Mouse (Mus musculus): Measurements from ENCODE around the gene Hist3h2a. TPM values are rescaled to one million over a fixed set of nuclear protein-coding genes. Genes with fewer than 3 reads are reported as not detected.
"Not testable (repeated sequence)": the region's sequence is repeated elsewhere in the genome, so short reads cannot be mapped to it uniquely, and the experiment has no call there.

Hist3h2a gene
- polyA plus RNA-seq, 1 experiment from 2014 or later = 33.0 TPM

DNA sequence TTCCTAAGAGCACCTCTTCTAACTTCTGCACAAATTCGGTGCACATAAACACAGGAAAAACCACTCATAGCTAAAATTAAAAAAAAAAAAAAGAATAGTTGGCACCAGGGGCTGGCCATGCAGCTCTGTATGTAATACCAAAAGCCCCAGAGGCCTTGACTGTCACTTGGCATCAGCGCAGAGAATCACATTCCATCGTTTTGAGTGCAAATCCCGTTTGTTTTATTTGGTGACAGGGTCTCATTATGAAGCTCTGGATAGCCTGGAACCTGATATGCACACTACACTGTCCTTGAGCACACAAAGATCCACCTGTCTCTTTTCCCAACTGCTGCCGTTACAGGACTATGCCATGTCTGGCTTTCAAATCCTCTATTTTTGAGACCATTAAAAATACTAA, 3.3 kb upstream of the Hist3h2a start:
- Histone ChIP-seq H3K4me1 (ENCODE audit: control insufficient read depth, insufficient read depth, low read length) (peaks cover 23% of the 10 kb centered on the region), H3K27me3 (ENCODE audit: control insufficient read depth, insufficient read depth, low read length) (no peaks in the 10 kb centered on the region; the same call in 1 of the 2 replicates), H3K4me3 (replicated peaks; ENCODE audit: low read length) (no peak overlapping the region), H3K9me3 (replicated peaks; ENCODE audit: control insufficient read depth, low read length) (no peaks in the 10 kb centered on the region), H3K27ac (ENCODE audit: low read length) (no peak overlapping the region), H3K36me3 (ENCODE audit: control insufficient read depth, insufficient read depth, low read length) (no peaks in the 10 kb centered on the region), H3K9ac (ENCODE audit: low read length) (no peak overlapping the region), H3K4me2 (ENCODE audit: low read depth, low read length) (no peak overlapping the region)
- 75% methylated on average over 5 of the region's 5 CpGs for WGBS
- ATAC-seq (ENCODE audit: insufficient read depth, low FRiP score) = no peak

DNA sequence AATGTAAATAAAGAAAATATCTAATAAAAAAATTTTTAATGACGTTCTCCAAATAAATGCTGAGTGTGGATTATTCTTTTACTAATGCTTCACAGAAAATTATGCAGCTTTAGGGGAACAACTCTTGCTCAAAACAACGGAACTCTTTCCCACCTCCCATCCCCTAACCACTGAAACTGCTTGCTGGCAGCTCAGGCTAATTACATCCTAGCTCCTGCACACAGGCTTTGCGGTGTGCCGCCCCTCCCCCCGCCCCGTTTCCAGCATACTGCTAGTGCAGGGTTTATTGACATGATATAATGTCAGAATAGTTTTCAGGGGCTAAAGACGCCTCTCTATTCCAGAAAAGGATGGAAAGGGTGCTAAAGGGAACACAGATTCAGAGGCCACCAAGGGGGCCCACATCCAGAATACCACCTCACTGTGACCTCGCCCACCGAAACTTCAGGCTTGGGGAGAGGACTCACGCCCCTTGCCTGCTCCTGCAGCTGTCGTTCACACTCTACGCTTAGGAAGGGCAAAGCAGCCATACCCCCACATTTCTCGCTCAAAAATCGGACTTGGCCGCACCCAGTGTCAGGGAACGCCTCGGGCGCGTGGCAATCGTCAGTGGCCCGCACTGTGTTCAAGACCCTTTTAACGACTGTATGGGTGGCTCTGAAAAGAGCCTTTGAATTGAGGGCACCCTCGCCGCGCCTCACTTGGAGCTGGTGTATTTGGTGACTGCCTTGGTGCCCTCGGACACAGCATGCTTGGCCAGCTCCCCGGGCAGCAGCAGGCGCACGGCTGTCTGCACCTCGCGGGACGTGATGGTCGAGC, 925 bp upstream of the Hist3h2a start:
- peak overlapping the region; percentile 97 for H3K4me2 ChIP-seq (ENCODE audit: low read depth, low read length)
- peak overlapping the region; percentile 61 for H3K4me3 ChIP-seq (replicated peaks; ENCODE audit: low read length)
- peak; percentile 15 for ATAC-seq (ENCODE audit: insufficient read depth, low FRiP score)
- H3K27me3 ChIP-seq (ENCODE audit: control insufficient read depth, insufficient read depth, low read length) = no peaks in the 10 kb centered on the region
- peaks cover 32% of the 10 kb centered on the region for H3K4me1 ChIP-seq (ENCODE audit: control insufficient read depth, insufficient read depth, low read length)
- peak overlapping the region; percentile 90 for H3K27ac ChIP-seq (ENCODE audit: low read length)
- H3K36me3 ChIP-seq (ENCODE audit: control insufficient read depth, insufficient read depth, low read length) = peaks cover 7% of the 10 kb centered on the region
- WGBS = under 1% methylated on average over 33 of the region's 33 CpGs
- H3K9ac ChIP-seq (ENCODE audit: low read length) = peak overlapping the region; percentile 81
- H3K9me3 ChIP-seq (replicated peaks; ENCODE audit: control insufficient read depth, low read length) = no peaks in the 10 kb centered on the region

DNA sequence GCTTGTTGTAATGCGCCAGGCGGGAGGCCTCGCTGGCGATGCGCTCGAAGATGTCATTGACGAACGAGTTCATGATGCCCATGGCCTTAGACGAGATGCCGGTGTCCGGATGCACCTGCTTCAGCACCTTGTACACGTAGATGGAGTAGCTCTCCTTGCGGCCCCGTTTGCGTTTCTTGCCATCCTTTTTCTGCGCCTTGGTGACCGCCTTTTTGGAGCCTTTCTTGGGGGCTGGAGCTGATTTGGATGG, 390 bp upstream of the Hist3h2a start:
- ATAC-seq (ENCODE audit: insufficient read depth, low FRiP score); H3K9me3 ChIP-seq (replicated peaks; ENCODE audit: control insufficient read depth, low read length); H3K27me3 ChIP-seq (ENCODE audit: control insufficient read depth, insufficient read depth, low read length); H3K36me3 ChIP-seq (ENCODE audit: control insufficient read depth, insufficient read depth, low read length): not testable (repeated sequence)
- under 1% methylated on average over 17 of the region's 17 CpGs for WGBS
- Histone ChIP-seq H3K9ac (ENCODE audit: low read length) (peak overlapping the region; percentile 81), H3K4me2 (ENCODE audit: low read depth, low read length) (peak overlapping the region; percentile 97), H3K4me3 (replicated peaks; ENCODE audit: low read length) (peak overlapping the region; percentile 61), H3K4me1 (ENCODE audit: control insufficient read depth, insufficient read depth, low read length) (peaks cover 31% of the 10 kb centered on the region), H3K27ac (ENCODE audit: low read length) (peak overlapping the region; percentile 90)

DNA sequence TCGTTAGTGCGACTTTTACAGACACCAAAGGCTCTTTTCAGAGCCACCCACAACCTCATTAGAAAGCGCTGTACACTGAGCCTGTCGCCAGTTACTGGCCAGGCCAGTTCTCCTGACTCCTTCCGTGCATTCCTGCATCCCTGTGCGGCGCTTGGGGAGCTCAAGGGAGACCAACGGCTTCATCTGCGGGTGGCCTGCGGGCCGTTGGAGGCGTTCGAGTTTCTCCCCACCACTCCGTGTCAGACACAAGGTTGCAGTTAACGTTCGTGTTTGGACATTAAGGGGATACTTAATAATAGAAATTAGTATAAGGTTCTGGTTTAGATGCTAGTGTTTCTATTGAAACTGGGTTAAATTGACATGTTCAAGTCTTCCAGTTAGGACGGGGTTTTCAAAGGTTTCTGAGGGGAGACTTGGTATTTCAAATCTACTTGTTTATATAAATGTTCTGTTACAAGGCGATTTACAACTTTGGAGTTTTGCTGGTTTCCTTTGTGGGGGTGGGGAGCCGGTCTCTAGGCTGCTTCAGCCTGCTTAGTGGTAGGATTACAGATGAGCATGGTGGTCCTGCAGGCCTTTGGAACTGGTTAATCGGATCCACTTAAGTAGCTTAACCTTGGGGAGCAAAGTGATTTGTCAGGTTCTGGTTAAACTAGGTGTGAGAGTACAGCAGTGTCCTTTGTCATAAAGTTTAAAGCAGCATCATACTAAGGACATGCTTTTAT, 820 bp downstream of the Hist3h2a start:
- no peaks in the 10 kb centered on the region for H3K27me3 ChIP-seq (ENCODE audit: control insufficient read depth, insufficient read depth, low read length)
- WGBS = 0% methylated on average over 20 of the region's 20 CpGs
- ATAC-seq (ENCODE audit: insufficient read depth, low FRiP score) = peak; percentile 39; the same call in 1 of the 2 replicates
- H3K9ac ChIP-seq (ENCODE audit: low read length) = peak overlapping the region; percentile 82
- peak overlapping the region; percentile 97 for H3K4me2 ChIP-seq (ENCODE audit: low read depth, low read length)
- H3K27ac ChIP-seq (ENCODE audit: low read length) = peak overlapping the region; percentile 99
- H3K4me3 ChIP-seq (replicated peaks; ENCODE audit: low read length) = peak overlapping the region; percentile 61
- H3K4me1 ChIP-seq (ENCODE audit: control insufficient read depth, insufficient read depth, low read length) = peaks cover 32% of the 10 kb centered on the region
- no peaks in the 10 kb centered on the region for H3K9me3 ChIP-seq (replicated peaks; ENCODE audit: control insufficient read depth, low read length)
- peaks cover 7% of the 10 kb centered on the region for H3K36me3 ChIP-seq (ENCODE audit: control insufficient read depth, insufficient read depth, low read length)

DNA sequence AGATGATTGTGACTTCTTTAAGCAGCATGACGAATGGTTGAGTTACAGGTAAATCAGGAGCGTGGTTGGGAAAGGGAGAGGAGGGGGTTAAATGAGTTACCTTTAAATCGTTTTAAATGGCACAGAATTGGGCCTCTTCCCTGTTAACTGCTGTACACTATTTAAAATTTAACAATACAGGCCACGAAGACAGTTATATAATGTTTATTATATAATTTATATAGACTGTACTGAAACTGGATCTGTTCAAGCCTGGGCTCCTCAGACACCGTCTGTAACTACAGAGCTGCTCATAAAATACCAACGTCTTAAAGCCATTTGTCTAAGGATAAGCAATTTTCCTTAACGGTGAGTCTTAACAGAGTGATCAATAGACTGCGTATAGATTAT, 1.4 kb downstream of the Hist3h2a start:
- WGBS = 13% methylated on average over 8 of the region's 8 CpGs
- Histone ChIP-seq H3K36me3 (ENCODE audit: control insufficient read depth, insufficient read depth, low read length) (peaks cover 7% of the 10 kb centered on the region), H3K4me2 (ENCODE audit: low read depth, low read length) (peak overlapping the region; percentile 97), H3K27ac (ENCODE audit: low read length) (peak overlapping the region; percentile 99), H3K27me3 (ENCODE audit: control insufficient read depth, insufficient read depth, low read length) (no peaks in the 10 kb centered on the region), H3K9ac (ENCODE audit: low read length) (peak overlapping the region; percentile 82), H3K4me3 (replicated peaks; ENCODE audit: low read length) (peak overlapping the region; percentile 61), H3K4me1 (ENCODE audit: control insufficient read depth, insufficient read depth, low read length) (peaks cover 32% of the 10 kb centered on the region), H3K9me3 (replicated peaks; ENCODE audit: control insufficient read depth, low read length) (no peaks in the 10 kb centered on the region)
- ATAC-seq (ENCODE audit: insufficient read depth, low FRiP score) = no peak

DNA sequence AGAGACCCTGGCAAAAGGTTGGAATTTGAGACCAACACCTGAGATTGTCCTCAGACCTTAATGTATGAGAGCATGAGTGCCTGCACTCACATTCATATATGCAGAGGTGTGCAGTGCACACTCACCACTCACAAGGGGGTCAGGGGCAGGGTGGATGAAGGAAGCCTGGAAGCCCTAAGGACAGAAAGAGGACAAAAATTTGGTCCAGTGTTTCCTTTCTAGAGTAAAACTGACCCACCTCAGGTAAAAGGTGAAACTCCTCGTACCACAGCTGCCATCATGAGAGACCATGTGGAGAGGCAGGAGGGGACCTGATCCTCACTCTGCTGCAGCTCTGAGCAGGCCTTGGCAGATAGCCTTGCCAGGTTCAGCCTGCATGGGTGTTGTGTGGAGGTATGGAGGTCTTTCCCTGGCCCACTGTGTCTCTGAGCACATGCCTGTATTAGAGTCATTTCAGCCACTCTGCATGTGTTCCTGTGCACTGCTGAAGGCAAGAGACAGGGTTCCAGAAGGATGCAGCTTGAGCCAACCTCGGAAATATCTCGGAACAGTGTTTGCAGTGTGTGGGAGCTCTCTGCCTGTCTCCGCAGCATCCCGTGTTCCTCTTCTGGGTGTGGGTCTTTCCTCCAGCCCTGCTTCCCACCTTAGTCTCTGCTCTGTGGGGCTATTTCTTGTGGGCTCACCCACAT, 2.9 kb downstream of the Hist3h2a start:
- no peak for ATAC-seq (ENCODE audit: insufficient read depth, low FRiP score)
- H3K9me3 ChIP-seq (replicated peaks; ENCODE audit: control insufficient read depth, low read length) = peaks cover 6% of the 10 kb centered on the region
- peaks cover 7% of the 10 kb centered on the region for H3K36me3 ChIP-seq (ENCODE audit: control insufficient read depth, insufficient read depth, low read length)
- H3K9ac ChIP-seq (ENCODE audit: low read length) = peak overlapping the region; percentile 23
- H3K4me1 ChIP-seq (ENCODE audit: control insufficient read depth, insufficient read depth, low read length) = peaks cover 32% of the 10 kb centered on the region
- peak overlapping the region; percentile 61; the same call in 1 of the 2 replicates for H3K4me3 ChIP-seq (replicated peaks; ENCODE audit: low read length)
- peak overlapping the region; percentile 97 for H3K4me2 ChIP-seq (ENCODE audit: low read depth, low read length)
- H3K27ac ChIP-seq (ENCODE audit: low read length) = no peak overlapping the region
- 85% methylated on average over 5 of the region's 5 CpGs for WGBS
- peaks cover 10% of the 10 kb centered on the region; the same call in 1 of the 2 replicates for H3K27me3 ChIP-seq (ENCODE audit: control insufficient read depth, insufficient read depth, low read length)

DNA sequence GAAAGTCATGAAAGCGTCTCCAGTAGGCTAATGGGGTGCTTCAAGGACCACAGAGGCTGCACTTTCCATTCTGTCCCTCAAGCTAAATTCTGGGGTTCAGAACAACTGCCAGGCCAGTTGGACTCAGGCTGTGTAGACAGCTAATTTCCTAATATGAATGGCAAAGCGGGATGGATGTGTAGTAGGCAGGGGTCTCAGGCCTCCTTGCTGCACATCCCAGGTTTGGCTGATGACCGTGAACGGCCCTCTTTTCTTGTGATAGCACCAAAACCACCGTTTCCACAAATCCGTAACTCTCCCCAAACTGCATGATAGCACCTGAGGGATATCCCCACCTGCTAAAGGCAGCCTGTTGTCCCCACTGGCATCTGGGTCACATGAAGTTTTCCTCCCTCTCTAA, 4.1 kb downstream of the Hist3h2a start:
- H3K4me3 ChIP-seq (replicated peaks; ENCODE audit: low read length) = no peak overlapping the region
- peaks cover 7% of the 10 kb centered on the region for H3K36me3 ChIP-seq (ENCODE audit: control insufficient read depth, insufficient read depth, low read length)
- H3K4me2 ChIP-seq (ENCODE audit: low read depth, low read length) = 0 out of 2 replicates have a peak overlapping the region, but pooled peaks have one; percentile 76
- H3K27me3 ChIP-seq (ENCODE audit: control insufficient read depth, insufficient read depth, low read length) = peaks cover 16% of the 10 kb centered on the region
- H3K9ac ChIP-seq (ENCODE audit: low read length) = no peak overlapping the region
- H3K27ac ChIP-seq (ENCODE audit: low read length) = no peak overlapping the region
- ATAC-seq (ENCODE audit: insufficient read depth, low FRiP score) = no peak
- peaks cover 6% of the 10 kb centered on the region for H3K9me3 ChIP-seq (replicated peaks; ENCODE audit: control insufficient read depth, low read length)
- 86% methylated on average over 6 of the region's 6 CpGs for WGBS
- H3K4me1 ChIP-seq (ENCODE audit: control insufficient read depth, insufficient read depth, low read length) = peaks cover 28% of the 10 kb centered on the region

DNA sequence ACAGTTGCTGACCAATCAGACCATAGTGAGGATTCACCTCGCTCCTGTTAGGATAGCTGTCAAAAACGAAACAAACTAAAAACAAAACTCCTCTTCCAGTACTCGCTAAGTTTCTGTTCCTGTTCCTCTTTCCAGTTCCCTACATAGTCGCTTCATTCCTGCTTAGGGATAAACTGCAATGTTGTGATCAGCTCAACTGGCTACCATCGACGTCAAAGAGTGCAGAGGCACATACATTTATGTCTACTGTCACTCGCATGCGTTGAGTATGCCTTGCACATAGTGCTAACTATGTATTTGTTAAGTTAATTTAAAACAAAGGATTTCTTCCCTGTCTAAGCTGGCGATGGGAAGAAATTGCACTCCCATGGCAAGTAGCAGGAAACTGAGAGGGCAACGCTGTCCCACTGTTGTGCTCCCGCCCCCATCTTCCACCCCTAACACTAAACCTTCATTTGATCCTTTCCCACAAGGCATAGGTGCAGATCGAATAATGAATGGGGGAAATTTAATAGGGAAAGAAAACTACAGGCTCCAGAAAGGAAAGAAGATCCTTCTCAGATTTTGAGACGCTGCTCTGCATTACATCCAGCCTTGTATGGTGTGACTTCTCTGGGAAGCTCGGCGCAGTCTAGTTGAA, 4.8 kb downstream of the Hist3h2a start:
- Histone ChIP-seq H3K9me3 (replicated peaks; ENCODE audit: control insufficient read depth, low read length) (peaks cover 6% of the 10 kb centered on the region), H3K4me2 (ENCODE audit: low read depth, low read length) (peak overlapping the region; percentile 76), H3K4me1 (ENCODE audit: control insufficient read depth, insufficient read depth, low read length) (peaks cover 24% of the 10 kb centered on the region), H3K4me3 (replicated peaks; ENCODE audit: low read length) (peak overlapping the region; percentile 64), H3K36me3 (ENCODE audit: control insufficient read depth, insufficient read depth, low read length) (peaks cover 7% of the 10 kb centered on the region), H3K9ac (ENCODE audit: low read length) (peak overlapping the region; percentile 70), H3K27ac (ENCODE audit: low read length) (no peak overlapping the region), H3K27me3 (ENCODE audit: control insufficient read depth, insufficient read depth, low read length) (peaks cover 20% of the 10 kb centered on the region)
- ATAC-seq (ENCODE audit: insufficient read depth, low FRiP score) = no peak
- WGBS = 34% methylated on average over 15 of the region's 15 CpGs

Measured in stomach, embryonic 16.5 days (tissue).